Mouse (Mus musculus) myocyte (in vitro differentiated cells): ENCODE results near the gene Supt5. TPM values are rescaled to one million over a fixed set of nuclear protein-coding genes. Genes with fewer than 3 reads are reported as not detected.

Source experiments
- H3K27me3 ChIP-seq: one replicate; pipeline ENCODE4 v1.6.1; 2011; ENCODE audit not compliant: control insufficient read depth, insufficient read depth, insufficient read length
- H3K36me3 ChIP-seq: one replicate; pipeline ENCODE4 v1.6.1; 2011; ENCODE audit not compliant: control insufficient read depth, insufficient read depth
- H3K4me2 ChIP-seq: one replicate; pipeline ENCODE4 v1.6.1; 2011; ENCODE audit warnings: low read depth, control low read depth
- H3K4me3 ChIP-seq: one replicate; pipeline ENCODE4 v1.5.1; 2011; ENCODE audit warnings: mild to moderate bottlenecking, control low read depth, moderate library complexity
- H3K79me2 ChIP-seq: one replicate; pipeline ENCODE4 v1.6.1; 2011; ENCODE audit not compliant: control insufficient read depth, insufficient read depth
- H3ac ChIP-seq: one replicate; pipeline ENCODE4 v1.6.1; 2011; ENCODE audit not compliant: control insufficient read depth, insufficient read length
- CEBPB ChIP-seq: IDR thresholded peaks from 2 replicates; pipeline ENCODE4 v1.6.1; 2011; ENCODE audit warnings: mild to moderate bottlenecking, moderate library complexity; ENCODE audit not compliant: poor library complexity, insufficient read depth, severe bottlenecking
- E2F4 ChIP-seq: IDR thresholded peaks from one replicate; pipeline ENCODE4 v1.6.1; 2011; ENCODE audit warnings: mild to moderate bottlenecking, control low read depth, moderate library complexity; ENCODE audit not compliant: insufficient read depth
- MAX ChIP-seq: IDR thresholded peaks from one replicate; pipeline ENCODE4 v1.6.1; 2011; ENCODE audit warnings: low read depth, mild to moderate bottlenecking, control low read depth
- MYOD1 ChIP-seq, 3 experiments: IDR thresholded peaks; one replicate each; pipeline ENCODE4 v1.6.1; 2011; ENCODE audit warnings: control low read depth in 2 of 3, low read depth in 2 of 3, mild to moderate bottlenecking in 2 of 3, moderate library complexity in 1 of 3; ENCODE audit not compliant: insufficient read length in 2 of 3, control insufficient read depth in 1 of 3
- MYOG ChIP-seq, 3 experiments: IDR thresholded peaks; one replicate each; pipeline ENCODE4 v1.6.1; 2011; ENCODE audit warnings: control low read depth in 2 of 3, low read depth in 2 of 3, mild to moderate bottlenecking in 2 of 3; ENCODE audit not compliant: insufficient read length in 2 of 3, control insufficient read depth in 1 of 3, insufficient read depth in 1 of 3
- POLR2A ChIP-seq: IDR thresholded peaks from one replicate; pipeline ENCODE4 v1.6.1; 2011; ENCODE audit warnings: low read depth, mild to moderate bottlenecking, control low read depth, moderate library complexity; ENCODE audit not compliant: insufficient read length
- POLR2AphosphoS2 ChIP-seq: IDR thresholded peaks from one replicate; pipeline ENCODE4 v1.6.1; 2011; ENCODE audit warnings: low read depth, control low read depth; ENCODE audit not compliant: insufficient read length
- REST ChIP-seq: IDR thresholded peaks from one replicate; pipeline ENCODE4 v1.6.1; 2011; ENCODE audit warnings: mild to moderate bottlenecking, control low read depth, moderate library complexity; ENCODE audit not compliant: insufficient read depth, insufficient read length
- SRF ChIP-seq: IDR thresholded peaks from one replicate; pipeline ENCODE4 v1.6.1; 2011; ENCODE audit warnings: low read depth; ENCODE audit not compliant: control insufficient read depth, insufficient read length
- TCF12 ChIP-seq: IDR thresholded peaks from one replicate; pipeline ENCODE4 v1.6.1; 2011; ENCODE audit warnings: mild to moderate bottlenecking, control low read depth; ENCODE audit not compliant: poor library complexity, insufficient read depth, severe bottlenecking
- TCF3 ChIP-seq: IDR thresholded peaks from one replicate; pipeline ENCODE4 v1.6.1; 2011; ENCODE audit warnings: low read depth, control low read depth; ENCODE audit not compliant: insufficient read length
- USF1 ChIP-seq: IDR thresholded peaks from one replicate; pipeline ENCODE4 v1.6.1; 2011; ENCODE audit warnings: low read depth, mild to moderate bottlenecking, control low read depth, moderate library complexity
- polyA plus RNA-seq: library from polyadenylated mRNA; unstranded; fragments of >200 nt; fragmentation: generic; extraction: Trizol; gene quantifications from one replicate; pipeline ENCODE4 v1.2.1, GENCODE M21; 2012; ENCODE audit warnings: missing spikeins

Supt5 gene
- polyA plus RNA-seq, 1 experiment: 84.2 TPM

GRCm38 (mm10) chr7:28339213-28339917 is 819 bp upstream of the Supt5 start:
- peaks cover 41% of the 10 kb centered on the region for H3K79me2 ChIP-seq
- peak overlapping the region; percentile 96 for H3K4me2 ChIP-seq
- no peaks in the 10 kb centered on the region for H3K36me3 ChIP-seq
- H3K27me3 ChIP-seq: no peaks in the 10 kb centered on the region
- H3K4me3 ChIP-seq: peak overlapping the region; percentile 83
- TF ChIP-seq MYOG (IDR thresholded peaks at IDR 0.05; ENCODE audit: control insufficient read depth in 1 of 3, insufficient read depth in 1 of 3, insufficient read length in 2 of 3, low read depth in 2 of 3) (no peak), MAX (no peak), CEBPB (no peak)
- peak overlapping the region; percentile 96 for H3ac ChIP-seq

GRCm38 (mm10) chr7:28335471-28335870 is 3.1 kb downstream of the Supt5 start:
- Histone ChIP-seq H3K27me3 (no peaks in the 10 kb centered on the region), H3K4me2 (no peak overlapping the region), H3K4me3 (no peak overlapping the region), H3K79me2 (peaks cover 69% of the 10 kb centered on the region), H3K36me3 (peaks cover 7% of the 10 kb centered on the region), H3ac (no peak overlapping the region)
- no peak for TF ChIP-seq MYOD1 (IDR thresholded peaks at IDR 0.05; ENCODE audit: control insufficient read depth in 1 of 3, insufficient read length in 2 of 3, low read depth in 2 of 3)
- TF ChIP-seq TCF12: no peak
- no peak for TF ChIP-seq USF1
- TF ChIP-seq REST: no peak

DNA sequence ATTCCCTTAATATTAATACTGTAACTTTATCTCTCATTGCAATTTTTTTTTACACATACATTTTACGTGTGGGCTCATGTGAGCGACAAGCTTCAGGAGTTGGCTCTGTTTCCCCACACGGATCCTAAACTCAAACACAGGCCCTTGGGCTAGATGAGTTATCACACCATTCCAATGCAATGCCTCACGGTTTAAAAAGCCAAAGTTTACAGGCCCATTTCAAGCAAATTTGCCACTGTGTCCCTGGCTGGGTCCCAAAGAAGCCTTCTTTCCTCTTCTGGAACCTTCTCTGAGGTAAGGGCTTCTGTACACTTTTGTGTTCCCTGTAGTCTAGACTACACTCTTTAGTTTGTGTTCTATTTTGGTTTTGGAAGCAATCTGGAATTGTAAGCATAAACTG is 4.0 kb downstream of the Supt5 start:
- peaks cover 7% of the 10 kb centered on the region for H3K36me3 ChIP-seq
- H3ac ChIP-seq: no peak overlapping the region
- H3K79me2 ChIP-seq: peaks cover 69% of the 10 kb centered on the region
- H3K4me3 ChIP-seq: no peak overlapping the region
- no peak overlapping the region for H3K4me2 ChIP-seq
- TF ChIP-seq MYOD1 (IDR thresholded peaks at IDR 0.05; ENCODE audit: control insufficient read depth in 1 of 3, insufficient read length in 2 of 3, low read depth in 2 of 3): no peak
- TF ChIP-seq TCF12: no peak
- no peak for TF ChIP-seq REST
- no peak for TF ChIP-seq MAX
- no peak for TF ChIP-seq E2F4
- TF ChIP-seq CEBPB: no peak
- no peak for TF ChIP-seq MYOG (IDR thresholded peaks at IDR 0.05; ENCODE audit: control insufficient read depth in 1 of 3, insufficient read depth in 1 of 3, insufficient read length in 2 of 3, low read depth in 2 of 3)
- TF ChIP-seq POLR2AphosphoS2: no peak
- TF ChIP-seq POLR2A: no peak
- TF ChIP-seq TCF3: no peak
- no peak for TF ChIP-seq SRF
- TF ChIP-seq USF1: no peak
- H3K27me3 ChIP-seq: no peaks in the 10 kb centered on the region

GRCm38 (mm10) chr7:28328260-28328659 is 10.3 kb downstream of the Supt5 start:
- H3K4me3 ChIP-seq: no peak overlapping the region
- H3K79me2 ChIP-seq: peaks cover 16% of the 10 kb centered on the region
- no peaks in the 10 kb centered on the region for H3K27me3 ChIP-seq
- no peak for TF ChIP-seq USF1
- no peak overlapping the region for H3ac ChIP-seq
- H3K36me3 ChIP-seq: peaks cover 41% of the 10 kb centered on the region
- no peak overlapping the region for H3K4me2 ChIP-seq

DNA sequence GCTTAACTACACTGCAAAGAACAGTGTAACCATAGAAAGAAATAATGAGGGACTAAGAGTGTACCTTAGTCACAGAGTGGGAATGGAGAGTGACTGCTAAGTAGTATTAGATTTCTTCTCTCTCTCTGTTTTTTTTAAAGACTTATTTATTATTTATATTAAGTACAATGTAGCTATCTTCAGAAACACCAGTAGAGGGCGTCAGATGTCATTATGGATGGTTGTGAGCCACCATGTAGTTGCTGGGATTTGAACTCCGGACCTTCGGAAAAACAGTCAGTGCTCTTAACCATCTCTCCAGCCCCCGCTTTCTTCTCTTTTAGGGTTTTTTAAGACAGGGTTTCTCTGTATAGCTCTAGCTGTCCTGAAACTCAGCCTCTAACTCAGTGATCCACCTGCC is 12.1 kb downstream of the Supt5 start:
- Histone ChIP-seq H3K27me3 (no peaks in the 10 kb centered on the region), H3K4me2 (no peak overlapping the region), H3K4me3 (no peak overlapping the region), H3K36me3 (peaks cover 39% of the 10 kb centered on the region), H3K79me2 (peaks cover under 1% of the 10 kb centered on the region), H3ac (no peak overlapping the region)
- TF ChIP-seq POLR2AphosphoS2: no peak

DNA sequence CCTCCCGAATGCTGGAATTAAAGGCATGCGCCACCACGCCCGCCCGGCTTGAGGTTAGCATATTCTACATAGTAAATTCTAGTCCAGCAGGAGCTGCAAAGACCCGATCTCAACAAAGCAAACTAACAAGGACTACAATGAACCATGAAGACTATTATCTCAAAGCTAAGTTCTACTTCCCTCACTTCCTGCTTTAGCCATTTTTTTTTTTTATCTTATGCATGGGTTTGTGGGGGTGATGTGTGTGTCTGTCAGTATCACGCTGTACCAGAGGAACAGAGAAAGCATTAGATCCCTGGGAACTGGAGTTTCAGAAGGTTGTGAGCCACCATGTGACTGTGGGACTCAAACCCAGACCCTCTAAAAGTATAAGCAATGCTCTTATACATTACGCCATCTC is 13.3 kb downstream of the Supt5 start:
- Histone ChIP-seq H3K4me2 (no peak overlapping the region), H3K79me2 (no peaks in the 10 kb centered on the region), H3K36me3 (peaks cover 46% of the 10 kb centered on the region), H3K27me3 (no peaks in the 10 kb centered on the region), H3ac (no peak overlapping the region), H3K4me3 (no peak overlapping the region)
- no peak for TF ChIP-seq REST
- TF ChIP-seq MAX: no peak
- no peak for TF ChIP-seq MYOG (IDR thresholded peaks at IDR 0.05; ENCODE audit: control insufficient read depth in 1 of 3, insufficient read depth in 1 of 3, insufficient read length in 2 of 3, low read depth in 2 of 3)
- no peak for TF ChIP-seq CEBPB
- no peak for TF ChIP-seq TCF12
- TF ChIP-seq SRF: no peak
